Mouse (Mus musculus) lung, postnatal 14 days (tissue): ENCODE results near the gene Cdk1.
"Not testable (repeated sequence)": the region's sequence is repeated elsewhere in the genome, so short reads cannot be mapped to it uniquely, and the experiment has no call there.

Source experiments
- DNase-seq: peaks from one replicate; pipeline ENCODE4 v3.0.0; 2021

Cdk1 gene

GRCm38 (mm10) chr10:69352212-69353085 is at the start of gene Cdk1:
Gene Cdk1, minus strand, starts transcription at chr10:69352938.
- peak; percentile 96 for DNase-seq

- DNase-seq = no peak
These were observed 47.2 kb upstream of the Cdk1 start for GRCm38 (mm10) chr10:69399814-69400385.

GRCm38 (mm10) chr10:69398763-69399590 is 46.2 kb upstream of the Cdk1 start, which contains the start of gene Ank3:
Gene Ank3, plus strand, starts transcription at chr10:69398773.
- DNase-seq = peak; percentile 62

GRCm38 (mm10) chr10:69398197-69398762 is 45.5 kb upstream of the Cdk1 start:
- DNase-seq = no peak

GRCm38 (mm10) chr10:69389511-69389910 is 36.8 kb upstream of the Cdk1 start:
- no peak for DNase-seq

- no peak for DNase-seq
These were observed 34.0 kb upstream of the Cdk1 start for GRCm38 (mm10) chr10:69386767-69387166.

- no peak for DNase-seq
These were observed 32.4 kb upstream of the Cdk1 start for GRCm38 (mm10) chr10:69385136-69385535.

- no peak for DNase-seq
These were observed 31.9 kb upstream of the Cdk1 start for GRCm38 (mm10) chr10:69384640-69385039.

- no peak for DNase-seq
These were observed 30.4 kb upstream of the Cdk1 start for GRCm38 (mm10) chr10:69383186-69383585.

- peak; percentile 28 for DNase-seq
These were observed 22.4 kb upstream of the Cdk1 start for GRCm38 (mm10) chr10:69375154-69375553.

GRCm38 (mm10) chr10:69373796-69374550 is 21.2 kb upstream of the Cdk1 start:
- DNase-seq = no peak

GRCm38 (mm10) chr10:69372061-69372460 is 19.3 kb upstream of the Cdk1 start:
- DNase-seq = no peak

GRCm38 (mm10) chr10:69371441-69371840 is 18.7 kb upstream of the Cdk1 start:
- peak; percentile 57 for DNase-seq

GRCm38 (mm10) chr10:69369321-69369720 is 16.6 kb upstream of the Cdk1 start:
- no peak for DNase-seq

GRCm38 (mm10) chr10:69366877-69367387 is 14.2 kb upstream of the Cdk1 start:
- DNase-seq = no peak

GRCm38 (mm10) chr10:69366208-69366607 is 13.5 kb upstream of the Cdk1 start:
- no peak for DNase-seq

- DNase-seq = no peak
These were observed 6.9 kb upstream of the Cdk1 start for GRCm38 (mm10) chr10:69359666-69360065.

GRCm38 (mm10) chr10:69353086-69353479 is 345 bp upstream of the Cdk1 start:
- not testable (repeated sequence) for DNase-seq

GRCm38 (mm10) chr10:69351842-69352211 is 911 bp downstream of the Cdk1 start:
- no peak for DNase-seq

- no peak for DNase-seq
These were observed 1.5 kb downstream of the Cdk1 start for GRCm38 (mm10) chr10:69351071-69351841.

GRCm38 (mm10) chr10:69348206-69348605 is 4.5 kb downstream of the Cdk1 start:
- DNase-seq = no peak
